Mouse (Mus musculus) CD4-positive, CD25-positive, alpha-beta regulatory T cell (primary cell): ENCODE results near the gene Edar. TPM values are rescaled to one million over a fixed set of nuclear protein-coding genes. Genes with fewer than 3 reads are reported as not detected.

Experiments
- polyA plus RNA-seq: library from polyadenylated mRNA; unstranded; fragments of 100-300 nt; shearing (Covaris generic); gene quantifications from one replicate; pipeline ENCODE4 v1.2.1, GENCODE M21; 2017

Edar gene
- not detected for polyA plus RNA-seq

DNA sequence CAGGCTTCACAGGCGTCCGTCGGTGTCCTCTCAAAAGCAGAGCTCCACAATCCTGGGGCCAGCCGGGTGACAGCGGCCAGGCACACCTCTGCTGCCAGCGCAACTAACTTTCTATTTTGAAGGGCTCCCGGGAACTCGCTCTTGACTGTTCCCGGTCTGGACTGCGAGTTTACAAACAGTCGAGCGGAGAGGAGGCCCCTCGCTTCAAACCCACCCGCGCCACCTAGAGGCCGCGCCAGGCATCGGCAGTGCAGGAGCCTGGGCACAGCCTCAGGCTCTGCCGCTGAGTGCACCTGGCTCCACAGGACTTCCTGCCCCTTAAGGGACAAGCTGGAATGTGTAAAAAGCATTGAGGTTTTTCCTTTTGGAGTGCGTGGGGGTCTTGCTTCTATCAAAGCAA, at the start of gene Edar:
Edar (minus strand) TSS at position 122 of the 400 bp plus-strand sequence.

DNA sequence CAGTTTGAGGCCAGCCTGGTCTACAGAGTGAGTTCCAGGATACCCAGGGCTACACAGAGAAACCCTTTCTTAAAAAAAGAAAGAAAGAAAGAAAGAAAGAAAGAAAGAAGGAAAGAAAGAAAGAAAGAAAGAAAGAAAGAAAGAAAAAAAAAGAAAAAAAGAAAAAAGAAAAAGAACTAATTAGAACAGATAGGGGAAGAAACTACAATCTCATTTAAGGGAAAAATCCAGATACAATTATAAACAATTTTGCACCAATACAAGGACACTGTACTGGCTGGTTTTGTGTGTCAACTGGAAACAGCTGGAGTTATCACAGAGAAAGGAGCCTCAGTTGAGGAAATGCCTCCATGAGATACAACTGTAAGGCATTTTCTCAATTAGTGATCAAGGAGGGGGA, 42.7 kb upstream of the Edar start, which contains the start of gene Gm17542:
Gm17542 (minus strand) TSS at position 101 of the 400 bp plus-strand sequence.

Other genes with a start within 250 kb of the Edar start
- gene Ranbp2, start 228.7 kb downstream of the Edar start, polyA plus RNA-seq = 52.9 TPM
- gene Ccdc138, start 177.7 kb downstream of the Edar start, polyA plus RNA-seq = 2.9 TPM
- gene Gm17542, start 42.6 kb upstream of the Edar start, polyA plus RNA-seq = not detected
- not detected for gene Sh3rf3, start 137.7 kb upstream of the Edar start, polyA plus RNA-seq